Mouse (Mus musculus): ENCODE measurements around the gene Zfhx2. TPM values are rescaled to one million over a fixed set of nuclear protein-coding genes. Genes with fewer than 3 reads are reported as not detected.

Gene Zfhx2
- polyA plus RNA-seq (2016; fragmentation: Nextera tagmentation; extraction: Ambion mirVana): 29.4 and 34.4 TPM in 2 replicates

DNA sequence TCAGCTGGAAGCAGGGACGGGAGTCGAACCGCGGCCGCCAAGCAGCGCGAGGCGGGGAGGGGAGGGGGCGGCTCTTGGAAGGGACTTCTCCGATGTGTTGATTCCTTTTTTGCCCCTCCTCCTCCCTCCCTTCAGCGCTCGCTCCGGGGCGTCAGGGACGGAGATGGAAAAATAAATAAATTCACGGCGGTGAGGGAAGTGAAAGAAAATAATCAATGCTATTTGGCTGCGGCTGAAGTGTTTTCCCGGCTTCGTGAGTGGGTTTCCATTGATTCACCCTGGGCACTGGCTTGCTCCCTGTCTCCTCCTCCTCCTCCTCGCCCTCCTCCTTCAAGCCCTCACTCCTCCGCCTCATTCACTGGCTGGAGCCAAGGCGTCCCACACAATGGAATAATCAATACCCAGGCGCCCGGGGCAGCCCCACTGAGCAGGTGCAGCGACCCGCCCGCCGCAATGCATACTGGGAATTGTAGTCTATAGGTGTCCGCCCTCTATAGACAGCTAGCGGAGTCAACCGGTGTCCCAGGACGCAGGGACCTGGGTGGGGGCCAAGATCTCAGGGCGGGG, at the start of gene Zfhx2:
Gene Zfhx2, minus strand, starts transcription at position 314 of the 567 bp plus-strand sequence.
- under 1% methylated on average over 34 of the region's 34 CpGs for WGBS
- Histone ChIP-seq H3K27ac (peak within 1 kb of the TSS; percentile 86), H3K9me3 (no peaks in the 10 kb centered on the region), H3K4me3 (peak within 1 kb of the TSS; percentile 60), H3K36me3 (no peaks in the 10 kb centered on the region), H3K27me3 (replicated peaks) (no peaks in the 10 kb centered on the region), H3K9ac (peak within 1 kb of the TSS; percentile 92), H3K4me2 (replicated peaks) (peak within 1 kb of the TSS; percentile 80), H3K4me1 (peaks cover 59% of the 10 kb centered on the region)
- ATAC-seq (ENCODE audit: low FRiP score, low read depth): peak; percentile 85

DNA sequence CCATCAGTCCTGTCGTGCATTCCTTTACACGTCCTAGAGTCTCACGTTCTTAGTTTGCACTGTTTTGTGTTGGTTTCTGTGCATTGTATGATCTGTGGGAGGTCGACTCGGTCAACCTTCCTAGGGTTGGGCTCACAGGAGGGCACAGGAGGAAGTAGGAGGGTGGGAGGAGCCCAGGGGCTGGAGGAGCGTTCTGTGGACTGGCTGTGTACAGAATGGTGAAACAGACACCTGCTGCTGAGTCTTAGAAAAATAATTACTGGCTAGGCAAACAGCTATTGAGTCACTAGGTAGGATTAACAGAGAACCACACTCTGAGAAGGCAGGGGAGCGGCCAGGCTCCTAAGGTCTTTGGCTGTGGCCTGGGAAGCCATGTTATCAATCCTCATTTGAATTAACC, 47.2 kb upstream of the Zfhx2 start:
- no peak overlapping the region for H3K9ac ChIP-seq
- H3K27me3 ChIP-seq (replicated peaks): no peaks in the 10 kb centered on the region
- WGBS: 53% methylated on average over 7 of the region's 7 CpGs
- no peaks in the 10 kb centered on the region for H3K4me1 ChIP-seq
- ATAC-seq (ENCODE audit: low FRiP score, low read depth): no peak
- no peak overlapping the region for H3K4me3 ChIP-seq
- H3K4me2 ChIP-seq (replicated peaks): no peak overlapping the region
- no peak overlapping the region for H3K27ac ChIP-seq
- no peaks in the 10 kb centered on the region for H3K36me3 ChIP-seq
- H3K9me3 ChIP-seq: no peaks in the 10 kb centered on the region

DNA sequence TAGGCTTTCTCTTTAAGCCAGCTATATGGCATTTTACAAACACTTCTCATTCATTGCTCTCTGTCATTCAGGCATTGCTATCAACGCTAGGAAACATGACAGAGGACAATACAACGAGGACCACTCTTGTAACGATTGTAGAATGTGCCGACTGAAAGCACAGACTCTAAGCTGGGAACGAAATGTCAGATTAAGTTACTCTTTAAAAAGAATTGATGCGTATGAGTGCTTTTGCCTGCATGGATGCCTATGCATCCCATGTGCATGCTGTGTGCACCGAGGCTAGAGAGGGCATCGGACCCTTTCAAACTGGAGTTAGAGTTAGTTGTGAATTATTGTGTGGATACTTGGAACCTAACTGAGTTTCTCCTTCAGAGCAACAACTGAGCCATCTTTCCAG, 43.6 kb upstream of the Zfhx2 start:
- Histone ChIP-seq H3K4me2 (replicated peaks) (no peak overlapping the region), H3K9me3 (no peaks in the 10 kb centered on the region), H3K27ac (no peak overlapping the region), H3K9ac (no peak overlapping the region), H3K27me3 (replicated peaks) (no peaks in the 10 kb centered on the region), H3K4me1 (no peaks in the 10 kb centered on the region), H3K36me3 (no peaks in the 10 kb centered on the region), H3K4me3 (no peak overlapping the region)
- 86% methylated on average over 8 of the region's 8 CpGs for WGBS
- no peak for ATAC-seq (ENCODE audit: low FRiP score, low read depth)

DNA sequence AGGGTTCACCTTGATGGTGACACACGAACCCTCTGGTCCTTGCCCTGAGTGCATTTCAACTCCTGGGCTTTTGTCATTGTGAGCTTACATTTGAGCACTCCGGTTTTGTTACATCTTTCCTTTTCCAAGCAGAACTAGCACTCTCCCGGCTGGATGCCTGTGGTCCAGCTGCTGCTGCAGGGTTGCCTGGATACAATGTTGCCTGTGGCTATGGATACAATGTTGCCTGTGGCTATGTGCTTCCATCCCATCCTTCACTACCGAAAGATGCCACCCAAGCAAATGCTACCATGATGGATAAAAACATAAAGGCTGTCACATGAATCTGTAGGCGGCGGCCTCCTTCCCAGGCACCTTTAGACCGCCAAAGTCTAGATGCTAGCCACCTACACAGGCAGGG, 34.4 kb upstream of the Zfhx2 start:
- Histone ChIP-seq H3K4me2 (replicated peaks) (no peak overlapping the region), H3K9ac (no peak overlapping the region), H3K36me3 (no peaks in the 10 kb centered on the region), H3K27me3 (replicated peaks) (no peaks in the 10 kb centered on the region), H3K9me3 (no peaks in the 10 kb centered on the region), H3K4me3 (no peak overlapping the region), H3K4me1 (no peaks in the 10 kb centered on the region), H3K27ac (no peak overlapping the region)
- no peak for ATAC-seq (ENCODE audit: low FRiP score, low read depth)
- 77% methylated on average over 7 of the region's 7 CpGs for WGBS

DNA sequence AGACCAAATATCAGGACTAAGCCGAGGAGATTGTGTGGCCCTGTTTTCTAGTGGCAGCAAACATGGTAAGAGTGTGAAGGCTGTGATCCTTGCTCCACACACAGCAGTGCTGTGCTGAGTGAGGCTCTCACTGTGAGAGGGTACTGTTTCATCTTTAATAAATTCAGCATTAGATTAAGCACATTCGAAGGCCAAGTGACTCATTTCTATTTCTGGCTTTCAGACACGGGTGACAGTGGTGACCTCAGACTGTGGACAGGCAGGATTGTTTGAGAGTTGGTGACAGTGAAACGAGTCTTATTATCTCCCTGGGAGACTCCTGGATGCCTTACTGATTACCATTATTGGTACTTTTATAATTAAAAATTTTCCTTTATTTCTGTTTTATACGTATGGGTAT, 33.6 kb upstream of the Zfhx2 start:
- WGBS: 90% methylated on average over 5 of the region's 5 CpGs
- no peak overlapping the region for H3K27ac ChIP-seq
- no peak for ATAC-seq (ENCODE audit: low FRiP score, low read depth)

DNA sequence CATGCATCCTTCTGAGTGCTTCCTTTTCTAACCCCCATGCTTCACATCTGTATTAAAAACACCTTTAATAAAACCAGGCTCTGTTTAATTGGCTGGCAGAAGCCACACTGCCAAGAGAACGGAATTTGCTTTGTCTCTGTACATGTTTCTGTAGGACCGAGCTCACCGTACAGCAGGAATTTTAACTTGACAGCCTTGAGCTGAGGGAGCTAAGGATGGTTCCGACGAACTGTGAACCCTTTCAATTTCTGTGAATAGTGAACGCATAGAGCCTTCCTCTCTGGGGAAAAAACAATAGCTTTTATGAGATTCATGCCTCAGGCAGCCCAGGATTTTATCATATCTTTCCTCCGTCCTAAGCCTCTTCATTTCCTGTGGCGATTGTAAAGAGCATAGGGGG, 30.2 kb upstream of the Zfhx2 start:
- Histone ChIP-seq H3K4me2 (replicated peaks) (peak overlapping the region; percentile 32), H3K9me3 (no peaks in the 10 kb centered on the region), H3K9ac (peak overlapping the region; percentile 42), H3K27me3 (replicated peaks) (no peaks in the 10 kb centered on the region), H3K4me1 (no peaks in the 10 kb centered on the region), H3K36me3 (no peaks in the 10 kb centered on the region), H3K4me3 (no peak overlapping the region), H3K27ac (no peak overlapping the region)
- ATAC-seq (ENCODE audit: low FRiP score, low read depth): no peak
- WGBS: 49% methylated on average over 8 of the region's 8 CpGs

More for the DNA sequence above, 33.6 kb upstream of the Zfhx2 start:
- H3K4me3 ChIP-seq: no peak overlapping the region
- H3K9me3 ChIP-seq: no peaks in the 10 kb centered on the region
- H3K36me3 ChIP-seq: no peaks in the 10 kb centered on the region
- H3K9ac ChIP-seq: no peak overlapping the region
- H3K27me3 ChIP-seq (replicated peaks): no peaks in the 10 kb centered on the region
- H3K4me1 ChIP-seq: no peaks in the 10 kb centered on the region
- H3K4me2 ChIP-seq (replicated peaks): no peak overlapping the region

DNA sequence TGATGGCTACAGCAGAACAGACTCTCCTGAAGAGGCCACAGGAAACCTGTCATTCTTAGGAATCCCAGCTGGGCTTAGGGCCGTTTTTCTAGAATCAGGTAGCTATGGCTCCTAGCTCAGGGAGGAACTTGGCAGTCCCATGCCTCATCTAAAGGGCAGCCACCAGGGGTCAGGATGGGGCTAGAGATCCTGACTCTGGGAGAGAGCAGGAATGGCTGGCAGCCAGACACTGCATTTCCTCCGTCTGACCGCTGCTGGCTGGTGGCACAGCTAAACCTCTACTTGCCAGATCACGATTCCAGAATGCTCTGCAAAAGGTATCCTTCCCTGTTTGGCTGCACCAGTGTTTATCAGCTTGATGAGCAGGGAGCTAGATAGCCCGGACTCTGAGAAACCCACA, 29.8 kb upstream of the Zfhx2 start:
- Histone ChIP-seq H3K9ac (peak overlapping the region; percentile 42; the same call in 1 of the 2 replicates), H3K36me3 (no peaks in the 10 kb centered on the region), H3K27me3 (replicated peaks) (no peaks in the 10 kb centered on the region), H3K9me3 (no peaks in the 10 kb centered on the region), H3K27ac (no peak overlapping the region), H3K4me3 (no peak overlapping the region), H3K4me2 (replicated peaks) (peak overlapping the region; percentile 32), H3K4me1 (peaks cover 1% of the 10 kb centered on the region; the same call in 1 of the 2 replicates)
- 11% methylated on average over 5 of the region's 5 CpGs for WGBS
- peak; percentile 82 for ATAC-seq (ENCODE audit: low FRiP score, low read depth)

DNA sequence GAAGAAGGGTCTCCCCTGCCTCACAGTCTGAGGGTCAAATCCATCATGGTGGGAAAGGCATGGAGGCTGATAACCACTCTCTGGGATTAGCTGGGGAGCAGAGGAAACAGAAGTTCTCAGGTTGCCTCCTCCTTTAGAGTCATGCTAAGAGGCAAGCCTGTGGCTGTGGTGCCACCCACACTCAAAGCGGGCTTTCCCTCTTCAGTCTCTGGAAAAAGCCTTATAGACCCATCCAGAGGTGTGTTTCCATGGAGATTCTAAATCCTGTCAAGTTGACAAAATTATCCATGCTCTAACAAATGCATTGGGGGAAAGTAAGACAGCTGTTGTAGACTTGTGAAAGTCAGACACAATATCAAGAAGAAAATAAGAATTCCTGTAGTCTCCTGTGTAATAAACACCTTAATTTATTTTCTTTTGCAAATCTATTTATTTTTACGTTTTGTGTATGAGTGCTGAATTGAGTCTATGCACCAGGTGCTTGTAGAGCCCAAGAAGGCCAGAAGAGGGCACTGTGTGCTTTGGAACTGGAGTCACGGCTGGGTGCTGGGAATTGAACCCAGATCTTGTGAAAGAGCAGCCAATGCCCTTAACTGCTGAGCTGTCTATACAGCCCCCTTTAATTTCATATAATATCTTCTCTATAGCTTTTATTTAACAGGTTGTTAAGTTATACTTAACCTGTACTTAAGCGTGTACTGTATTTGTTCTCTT, 27.5 kb upstream of the Zfhx2 start:
- 78% methylated on average over 4 of the region's 4 CpGs for WGBS
- Histone ChIP-seq H3K9ac (no peak overlapping the region), H3K4me1 (peaks cover 23% of the 10 kb centered on the region), H3K36me3 (no peaks in the 10 kb centered on the region), H3K27ac (no peak overlapping the region), H3K27me3 (replicated peaks) (peaks cover 18% of the 10 kb centered on the region), H3K4me3 (no peak overlapping the region), H3K9me3 (no peaks in the 10 kb centered on the region), H3K4me2 (replicated peaks) (no peak overlapping the region)
- no peak for ATAC-seq (ENCODE audit: low FRiP score, low read depth)

DNA sequence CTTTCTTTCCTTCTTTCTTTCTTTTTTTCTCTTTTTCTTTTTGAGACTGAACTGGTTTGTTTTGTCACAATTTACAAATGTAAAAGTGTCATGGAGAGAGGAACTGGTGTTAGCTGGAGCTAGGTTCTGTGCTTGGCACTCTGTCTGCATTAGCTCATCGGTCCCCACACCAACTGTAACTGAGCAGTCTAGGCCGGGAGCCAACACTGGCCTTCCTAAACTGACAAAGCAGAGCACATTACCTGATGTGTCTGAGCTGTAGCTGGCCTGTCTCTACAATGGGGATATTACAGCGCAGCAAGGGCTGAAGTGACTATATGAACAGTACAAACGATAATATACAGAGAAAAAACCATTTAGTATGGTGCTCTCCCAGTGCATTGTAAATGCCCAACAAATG, 26.7 kb upstream of the Zfhx2 start:
- H3K4me3 ChIP-seq: no peak overlapping the region
- ATAC-seq (ENCODE audit: low FRiP score, low read depth): no peak
- no peak overlapping the region for H3K9ac ChIP-seq
- H3K4me2 ChIP-seq (replicated peaks): no peak overlapping the region
- 82% methylated on average over 4 of the region's 4 CpGs for WGBS
- H3K9me3 ChIP-seq: no peaks in the 10 kb centered on the region
- H3K27me3 ChIP-seq (replicated peaks): peaks cover 25% of the 10 kb centered on the region
- H3K36me3 ChIP-seq: no peaks in the 10 kb centered on the region
- H3K27ac ChIP-seq: no peak overlapping the region
- H3K4me1 ChIP-seq: peaks cover 30% of the 10 kb centered on the region

DNA sequence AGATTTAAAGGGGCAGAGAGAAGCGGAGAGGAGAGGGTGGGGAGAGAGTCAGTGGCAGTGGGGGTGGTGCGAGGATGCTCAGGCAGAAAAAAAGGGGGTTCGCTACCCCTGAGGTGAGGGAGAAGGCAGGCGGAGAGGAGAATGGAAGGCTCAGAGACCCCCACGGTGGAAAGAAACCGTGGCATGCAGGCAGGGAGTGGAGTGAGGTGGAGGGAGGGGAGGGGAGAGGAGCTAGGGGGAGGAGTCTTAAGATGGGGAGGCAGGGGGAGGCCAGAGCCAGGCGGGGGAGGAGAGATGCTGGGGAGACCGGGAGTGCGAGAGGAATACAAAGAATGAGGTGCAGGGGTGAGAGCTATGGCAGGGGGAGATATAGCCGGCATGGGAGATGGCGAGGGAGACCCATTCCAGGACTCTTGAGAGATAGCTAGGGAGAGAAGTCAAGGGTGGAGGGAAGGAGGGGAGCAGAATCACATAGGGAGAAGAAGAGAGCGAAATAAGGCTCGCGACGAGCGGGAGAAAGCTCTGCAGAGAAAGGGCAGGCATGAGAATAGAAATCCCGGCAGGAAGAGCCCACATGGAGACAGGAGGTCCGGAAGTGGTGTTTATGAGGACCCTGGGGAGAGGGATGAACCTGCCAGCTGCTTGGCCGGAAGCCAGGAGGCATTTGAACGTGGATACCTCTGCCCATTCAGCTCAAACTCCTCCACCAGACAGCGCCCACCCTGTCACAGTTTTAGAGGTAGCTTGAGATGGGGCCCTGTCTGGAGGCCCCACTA, 24.5 kb upstream of the Zfhx2 start, which contains the start of gene Jph4:
Gene Jph4, minus strand, starts transcription at position 511 of the 776 bp plus-strand sequence.
- peaks cover 45% of the 10 kb centered on the region for H3K27me3 ChIP-seq (replicated peaks)
- peak within 1 kb of the TSS; percentile 71 for H3K4me3 ChIP-seq
- H3K36me3 ChIP-seq: no peaks in the 10 kb centered on the region
- H3K4me2 ChIP-seq (replicated peaks): peak within 1 kb of the TSS; percentile 99
- peak; percentile 52 for ATAC-seq (ENCODE audit: low FRiP score, low read depth)
- no peaks in the 10 kb centered on the region for H3K9me3 ChIP-seq
- WGBS: 3% methylated on average over 21 of the region's 21 CpGs
- H3K9ac ChIP-seq: peak within 1 kb of the TSS; percentile 77
- peak within 1 kb of the TSS; percentile 42 for H3K27ac ChIP-seq
- H3K4me1 ChIP-seq: peaks cover 33% of the 10 kb centered on the region

DNA sequence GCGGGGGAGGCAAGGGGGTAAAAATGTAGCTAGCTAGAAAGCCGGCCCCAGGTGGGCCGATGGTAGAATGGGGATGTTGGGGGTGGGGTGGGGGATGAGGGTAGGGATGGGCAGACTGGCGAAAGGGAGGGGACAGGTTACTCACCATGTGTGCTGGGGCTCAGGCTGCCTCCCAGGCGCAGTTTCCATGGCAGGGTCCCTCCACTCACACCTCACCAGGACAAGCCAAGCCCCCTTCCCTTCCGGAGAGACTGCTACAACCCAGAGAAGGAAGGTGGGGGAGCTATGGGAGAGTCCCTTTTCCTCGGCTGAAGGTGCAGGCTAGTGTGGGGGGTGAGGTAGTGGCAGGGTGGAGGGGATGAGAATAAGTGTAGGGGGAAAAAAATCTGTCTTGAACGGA, 23.7 kb upstream of the Zfhx2 start:
- Histone ChIP-seq H3K36me3 (no peaks in the 10 kb centered on the region), H3K4me3 (peak overlapping the region; percentile 71), H3K9me3 (no peaks in the 10 kb centered on the region), H3K4me2 (replicated peaks) (peak overlapping the region; percentile 99), H3K27me3 (replicated peaks) (peaks cover 48% of the 10 kb centered on the region), H3K27ac (peak overlapping the region; percentile 50; the same call in 1 of the 2 replicates), H3K4me1 (peaks cover 33% of the 10 kb centered on the region), H3K9ac (peak overlapping the region; percentile 77)
- peak; percentile 25 for ATAC-seq (ENCODE audit: low FRiP score, low read depth)
- WGBS: under 1% methylated on average over 8 of the region's 8 CpGs

All from neural tube, embryonic 12.5 days (tissue).